14 mouse cellular contexts compared by ENCODE assay signal in the genomic region with DNA sequence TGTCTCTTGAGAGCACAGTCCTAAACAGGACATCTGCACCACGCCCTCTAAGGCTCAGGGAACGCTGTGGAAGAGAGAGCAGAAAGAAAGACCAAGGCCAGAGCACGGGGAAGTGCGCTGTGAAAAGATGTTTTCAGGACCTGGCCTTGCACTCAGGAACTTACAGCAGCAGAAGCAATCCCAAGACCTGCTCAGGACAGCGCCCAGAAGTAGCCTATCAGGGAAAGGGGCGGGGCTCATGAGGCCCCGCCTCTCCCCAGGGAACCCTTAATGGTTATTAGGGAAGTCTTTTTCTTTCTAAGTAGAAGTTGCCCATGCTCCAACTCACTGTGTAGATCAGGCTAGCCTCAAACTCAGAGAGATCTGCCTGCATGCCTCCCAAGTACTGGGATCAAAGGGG.
DNase-seq lines count a peak whose midpoint lies in the region; ATAC-seq lines count a peak whose summit lies in the region.
"Had no signal": no experiment of that assay in that cellular context is flagged by ENCODE, and none has a peak within 500 bp of the region (broad histone marks: within the 10 kb centered on the region; RNA-seq: fewer than 3 reads in every experiment).

No protein-coding gene starts in this region.

- peaks cover 2% of the 10 kb centered on the region; the same call in 1 of the 2 replicates for H3K36me3 ChIP-seq in kidney, embryonic 16.5 days (ENCODE audit: insufficient read depth, low read length)
- no peaks in the 10 kb centered on the region for H3K36me3 ChIP-seq in forebrain, embryonic 16.5 days (ENCODE audit: control insufficient read depth, insufficient read depth)
- H3K36me3 ChIP-seq: liver, embryonic 15.5 days had no signal

- no peak overlapping the region for H3K4me2 ChIP-seq in kidney, embryonic 16.5 days (replicated peaks; ENCODE audit: low read depth, low read length)
- no peak overlapping the region for H3K4me2 ChIP-seq in forebrain, embryonic 16.5 days (ENCODE audit: low read length)
- H3K4me2 ChIP-seq: liver, embryonic 15.5 days had no signal

- no peaks in the 10 kb centered on the region for H3K9me3 ChIP-seq in kidney, embryonic 16.5 days (ENCODE audit: low read length)
- no peaks in the 10 kb centered on the region for H3K9me3 ChIP-seq in forebrain, embryonic 16.5 days (ENCODE audit: control insufficient read depth, low read length)
- H3K9me3 ChIP-seq: hindbrain, embryonic 10.5 days; liver, embryonic 15.5 days had no signal

- 22% methylated on average over 7 of the region's 7 CpGs for WGBS in kidney, embryonic 16.5 days
- 38% methylated on average over 7 of the region's 7 CpGs for WGBS in forebrain, embryonic 16.5 days

- H3K4me3 ChIP-seq in kidney, embryonic 16.5 days (ENCODE audit: low read length), result no peak overlapping the region
- H3K4me3 ChIP-seq in forebrain, embryonic 16.5 days (replicated peaks; ENCODE audit: low read length), result no peak overlapping the region
- H3K4me3 ChIP-seq: hindbrain, embryonic 10.5 days; liver, embryonic 15.5 days; myocyte had no signal

- no peak overlapping the region for H3K27ac ChIP-seq in kidney, embryonic 16.5 days (ENCODE audit: low read length)
- no peak overlapping the region for H3K27ac ChIP-seq in forebrain, embryonic 16.5 days (ENCODE audit: low read length)
- H3K27ac ChIP-seq: hindbrain, embryonic 10.5 days; liver, embryonic 15.5 days had no signal

- no peaks in the 10 kb centered on the region for H3K4me1 ChIP-seq in kidney, embryonic 16.5 days (ENCODE audit: insufficient read depth, low read length)
- no peaks in the 10 kb centered on the region for H3K4me1 ChIP-seq in forebrain, embryonic 16.5 days (replicated peaks; ENCODE audit: control insufficient read depth, insufficient read depth, low read length)

- no peak for DNase-seq in kidney, adult 8-10 months
- peak; percentile 27 for DNase-seq in adrenal gland, adult 8-10 months
- DNase-seq in kidney, postnatal 10 days, result peak; percentile 22
- DNase-seq in thymus, postnatal 36 days, result no peak
- no peak for DNase-seq in spleen, postnatal 4 days (ENCODE audit: low spot score in 2 of 2)
- DNase-seq: cerebellum, adult 8-10 months; gastrocnemius, postnatal 36 days; thymus, adult 18-20 months had no signal

- H3K9ac ChIP-seq in kidney, embryonic 16.5 days (replicated peaks; ENCODE audit: low read length), result no peak overlapping the region
- H3K9ac ChIP-seq in forebrain, embryonic 16.5 days (replicated peaks; ENCODE audit: low read depth, low read length), result no peak overlapping the region
- H3K9ac ChIP-seq: liver, embryonic 15.5 days had no signal

- H3K27me3 ChIP-seq in kidney, embryonic 16.5 days (ENCODE audit: insufficient read depth, low read length), result no peaks in the 10 kb centered on the region
- no peaks in the 10 kb centered on the region for H3K27me3 ChIP-seq in forebrain, embryonic 16.5 days (replicated peaks; ENCODE audit: control insufficient read depth, insufficient read depth, low read length)
- H3K27me3 ChIP-seq: liver, embryonic 15.5 days had no signal

- ATAC-seq in kidney, embryonic 16.5 days (ENCODE audit: low FRiP score, low TSS enrichment), result peak; percentile 61; the same call in 1 of the 2 replicates
- 0 out of 2 replicates have a peak, but pooled peaks have one; percentile 49 for ATAC-seq in megakaryocyte-erythroid progenitor cell, adult 5-6 weeks (replicated peaks; ENCODE audit: low FRiP score, low TSS enrichment, poor library complexity, severe bottlenecking)
- no peak for ATAC-seq in forebrain, embryonic 16.5 days

Comparison
In these comparisons a context has a peak if more than half of its experiments do, and no peak if none do; other contexts are left out.
1. DNase-seq: peak in adrenal gland, adult 8-10 months (single experiment) and kidney, postnatal 10 days (single experiment); none in kidney, adult 8-10 months (0 of 2), thymus, postnatal 36 days (0 of 2) and spleen, postnatal 4 days (0 of 2).